Mouse (Mus musculus): Measurements from ENCODE around the gene A630001G21Rik.

DNA sequence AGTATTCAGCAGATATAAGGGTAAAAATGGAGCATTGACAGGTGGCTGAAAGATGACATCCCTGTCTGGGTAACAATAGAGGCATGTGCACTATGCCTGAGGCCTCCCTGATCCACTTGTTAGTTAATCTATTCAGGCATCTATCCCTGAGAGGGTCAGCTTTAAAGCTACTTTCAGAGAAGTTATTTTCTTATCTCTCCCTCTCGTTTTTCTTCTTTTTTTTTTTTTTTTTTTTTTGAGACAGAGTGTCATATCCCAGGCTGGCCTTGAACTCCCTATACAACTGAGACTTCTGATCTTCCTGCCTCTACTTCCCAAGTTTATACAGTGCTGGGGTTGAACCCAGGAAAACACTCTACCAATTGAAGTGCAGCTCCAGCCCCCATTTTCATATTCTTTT, 10.7 kb downstream of the A630001G21Rik start:
- no peak for TF ChIP-seq MAX (IDR thresholded peaks at IDR 0.05; ENCODE audit: low read depth)
- no peak for TF ChIP-seq POLR2A (IDR thresholded peaks at IDR 0.05; ENCODE audit: insufficient read length, low read depth)
- TF ChIP-seq TCF3 (IDR thresholded peaks at IDR 0.05; ENCODE audit: insufficient read length, low read depth) = no peak
- TF ChIP-seq E2F4 (IDR thresholded peaks at IDR 0.05; ENCODE audit: insufficient read depth) = no peak

All from myocyte (in vitro differentiated cells).